Comparison of ENCODE assay signal across 10 mouse cellular contexts in the genomic region with DNA sequence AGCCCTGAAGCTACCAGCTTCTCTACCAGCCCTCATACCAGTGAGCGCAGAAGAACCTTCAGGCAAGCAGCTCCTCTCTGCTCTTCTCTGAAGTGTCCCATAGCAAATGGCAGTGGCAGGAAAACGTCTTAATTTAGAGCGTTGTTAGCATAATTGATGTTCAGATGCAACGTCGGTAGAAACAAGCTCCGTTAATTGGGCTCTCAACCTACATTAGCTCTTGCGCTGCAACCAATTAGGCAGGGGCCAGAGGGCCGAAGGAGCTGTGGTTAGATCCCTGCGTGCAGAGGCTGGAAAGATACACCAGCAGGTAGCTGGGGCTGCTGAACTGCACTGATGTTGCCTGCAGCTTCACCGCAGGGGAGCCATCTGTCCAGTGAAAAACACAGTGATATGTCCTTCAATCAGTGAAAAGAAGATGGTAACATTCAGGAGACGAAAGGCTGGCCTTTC.
A peak's percentile ranks its signal among the peaks of the same experiment; 100 is the strongest.
DNase-seq lines count a peak whose midpoint lies in the region; ATAC-seq lines count a peak whose summit lies in the region.
"Had no signal": no experiment of that assay in that cellular context is flagged by ENCODE, and none has a peak within 500 bp of the region (broad histone marks: within the 10 kb centered on the region; RNA-seq: fewer than 3 reads in every experiment).

No protein-coding gene starts in this region.

- peak; percentile 70 for DNase-seq in left cerebral cortex, postnatal 4 days
- DNase-seq in left cerebral cortex, postnatal 10 days (ENCODE audit: extremely low spot score in 1 of 2, low spot score in 2 of 2): no peak
- DNase-seq in midbrain, embryonic 10.5 days (ENCODE audit: low spot score): peak; percentile 35
- DNase-seq in ovary, adult 18-20 months (ENCODE audit: low spot score): no peak
- no peak for DNase-seq in kidney, adult 18-20 months
- DNase-seq in layer of hippocampus, adult 8-10 months (ENCODE audit: low spot score in 2 of 2): no peak

- H3K27me3 ChIP-seq in forebrain, embryonic 12.5 days: no peaks in the 10 kb centered on the region
- H3K27me3 ChIP-seq in midbrain, embryonic 10.5 days (ENCODE audit: low read depth, poor library complexity, severe bottlenecking): 0 out of 2 replicates have a peak, but pooled peaks cover 6% of the 10 kb centered on the region

- intact Hi-C loops in left cerebral cortex, postnatal 4 days (cut with DNase I): no loop called here
- intact Hi-C loops in left cerebral cortex, postnatal 10 days (cut with DNase I): no loop called here

- H3K36me3 ChIP-seq in forebrain, embryonic 12.5 days (replicated peaks): no peaks in the 10 kb centered on the region
- H3K36me3 ChIP-seq in midbrain, embryonic 10.5 days: no peaks in the 10 kb centered on the region
- H3K36me3 ChIP-seq: intestine, embryonic 15.5 days had no signal

- no peak overlapping the region for H3K9ac ChIP-seq in forebrain, embryonic 12.5 days
- H3K9ac ChIP-seq: intestine, embryonic 15.5 days had no signal

- peak overlapping the region; percentile 22 for H3K4me2 ChIP-seq in forebrain, embryonic 12.5 days
- H3K4me2 ChIP-seq: intestine, embryonic 15.5 days had no signal

- ATAC-seq in forebrain, embryonic 12.5 days (ENCODE audit: low FRiP score): peak; percentile 86
- no peak for ATAC-seq in megakaryocyte progenitor cell, adult 5-6 weeks (replicated peaks; ENCODE audit: poor library complexity)
- ATAC-seq: activated CD4-positive, CD25-positive, alpha-beta regulatory T cell, adult 4 months; intestine, embryonic 15.5 days had no signal

- no peaks in the 10 kb centered on the region for H3K9me3 ChIP-seq in forebrain, embryonic 12.5 days
- no peaks in the 10 kb centered on the region for H3K9me3 ChIP-seq in midbrain, embryonic 10.5 days (replicated peaks)
- H3K9me3 ChIP-seq: intestine, embryonic 15.5 days had no signal

- 3% methylated on average over 11 of the region's 11 CpGs for WGBS in forebrain, embryonic 12.5 days
- 40% methylated on average over 11 of the region's 11 CpGs for WGBS in midbrain, embryonic 10.5 days

- H3K27ac ChIP-seq in forebrain, embryonic 12.5 days: peak overlapping the region; percentile 83
- peak overlapping the region; percentile 39 for H3K27ac ChIP-seq in midbrain, embryonic 10.5 days (replicated peaks)
- H3K27ac ChIP-seq: intestine, embryonic 15.5 days had no signal

- peaks cover 52% of the 10 kb centered on the region for H3K4me1 ChIP-seq in forebrain, embryonic 12.5 days
- peaks cover 27% of the 10 kb centered on the region for H3K4me1 ChIP-seq in midbrain, embryonic 10.5 days
- H3K4me1 ChIP-seq: intestine, embryonic 15.5 days had no signal

- H3K4me3 ChIP-seq in forebrain, embryonic 12.5 days (replicated peaks): no peak overlapping the region
- no peak overlapping the region for H3K4me3 ChIP-seq in midbrain, embryonic 10.5 days
- H3K4me3 ChIP-seq: intestine, embryonic 15.5 days had no signal

Comparison
In these comparisons a context has a peak if more than half of its experiments do, and no peak if none do; other contexts are left out.
1. DNase-seq: peak in left cerebral cortex, postnatal 4 days (single experiment) and midbrain, embryonic 10.5 days (single experiment); none in left cerebral cortex, postnatal 10 days (0 of 2), ovary, adult 18-20 months (single experiment), kidney, adult 18-20 months (single experiment) and layer of hippocampus, adult 8-10 months (0 of 2).